Mouse (Mus musculus): ENCODE measurements around the gene Actn2. TPM values are rescaled to one million over a fixed set of nuclear protein-coding genes. Genes with fewer than 3 reads are reported as not detected.
A peak's percentile ranks its signal among the peaks of the same experiment; 100 is the strongest.

The Actn2 gene
- polyA plus RNA-seq, 1 experiment from 2014 or later = 3.8 TPM

GRCm38 (mm10) chr13:12274721-12275120 lies 65.8 kb downstream of the Actn2 start:
- no peak overlapping the region for H3K4me3 ChIP-seq (replicated peaks)
- no peaks in the 10 kb centered on the region for H3K36me3 ChIP-seq
- H3K27ac ChIP-seq = no peak overlapping the region
- no peak overlapping the region for H3K9ac ChIP-seq
- no peaks in the 10 kb centered on the region for H3K4me1 ChIP-seq (replicated peaks)
- H3K9me3 ChIP-seq = no peaks in the 10 kb centered on the region
- peak; percentile 70 for ATAC-seq
- H3K27me3 ChIP-seq (replicated peaks) = no peaks in the 10 kb centered on the region
- 80% methylated on average over 6 of the region's 6 CpGs for WGBS
- H3K4me2 ChIP-seq (replicated peaks) = no peak overlapping the region

DNA sequence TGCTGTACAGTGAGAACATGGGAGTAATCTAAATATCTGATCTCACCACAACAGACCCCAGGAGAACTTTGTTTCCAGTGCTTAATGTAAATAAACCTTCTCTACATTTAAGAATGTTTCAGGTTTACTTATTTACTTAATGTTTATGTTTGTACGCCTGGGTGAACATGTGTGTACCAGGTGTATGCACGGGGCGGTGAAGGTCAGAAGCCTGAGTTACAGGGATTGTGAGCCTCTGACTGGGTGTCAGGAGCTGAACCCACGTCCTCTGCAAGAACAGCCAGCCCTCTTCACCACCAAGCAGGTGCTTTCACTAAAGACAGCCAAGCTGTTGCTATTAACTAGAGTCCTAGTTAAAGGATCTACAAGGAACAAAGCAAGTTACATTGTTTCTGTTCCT lies 66.3 kb downstream of the Actn2 start:
- Histone ChIP-seq H3K27me3 (replicated peaks) (no peaks in the 10 kb centered on the region), H3K9me3 (no peaks in the 10 kb centered on the region), H3K4me3 (replicated peaks) (no peak overlapping the region), H3K36me3 (no peaks in the 10 kb centered on the region), H3K4me2 (replicated peaks) (no peak overlapping the region), H3K9ac (no peak overlapping the region), H3K4me1 (replicated peaks) (no peaks in the 10 kb centered on the region), H3K27ac (no peak overlapping the region)
- WGBS = 79% methylated on average over 4 of the region's 4 CpGs
- ATAC-seq = no peak

GRCm38 (mm10) chr13:12272953-12273352 lies 67.6 kb downstream of the Actn2 start:
- no peak for ATAC-seq

DNA sequence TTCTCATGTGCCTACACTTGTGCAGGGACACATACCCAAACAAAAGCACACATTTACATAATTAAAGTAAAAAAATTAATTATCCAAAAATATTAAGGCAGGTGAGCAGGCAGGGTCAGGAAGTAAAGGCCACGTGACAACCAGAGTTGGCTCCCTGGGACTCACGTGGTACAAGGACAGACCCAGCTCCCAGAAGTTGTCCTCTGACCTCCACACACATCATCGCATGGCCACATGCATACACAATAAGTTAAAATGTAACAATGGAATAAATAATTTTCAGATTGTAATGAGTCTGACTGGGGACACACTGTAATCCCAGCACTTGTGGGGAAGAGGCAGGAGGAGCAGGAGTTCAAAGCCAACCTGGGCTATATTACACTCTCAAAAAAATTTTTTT lies 72.6 kb downstream of the Actn2 start:
- no peaks in the 10 kb centered on the region for H3K36me3 ChIP-seq
- no peaks in the 10 kb centered on the region for H3K4me1 ChIP-seq (replicated peaks)
- ATAC-seq = no peak
- H3K9me3 ChIP-seq = no peaks in the 10 kb centered on the region
- no peaks in the 10 kb centered on the region for H3K27me3 ChIP-seq (replicated peaks)
- WGBS = 91% methylated on average over 3 of the region's 3 CpGs
- H3K9ac ChIP-seq = no peak overlapping the region
- H3K27ac ChIP-seq = no peak overlapping the region
- H3K4me3 ChIP-seq (replicated peaks) = no peak overlapping the region
- H3K4me2 ChIP-seq (replicated peaks) = no peak overlapping the region

More at GRCm38 (mm10) chr13:12272953-12273352, 67.6 kb downstream of the Actn2 start:
- H3K4me3 ChIP-seq (replicated peaks) = no peak overlapping the region
- no peak overlapping the region for H3K27ac ChIP-seq
- no peak overlapping the region for H3K9ac ChIP-seq
- H3K27me3 ChIP-seq (replicated peaks) = no peaks in the 10 kb centered on the region
- WGBS = 51% methylated on average over 3 of the region's 3 CpGs
- H3K4me1 ChIP-seq (replicated peaks) = no peaks in the 10 kb centered on the region
- no peaks in the 10 kb centered on the region for H3K36me3 ChIP-seq
- no peak overlapping the region for H3K4me2 ChIP-seq (replicated peaks)
- no peaks in the 10 kb centered on the region for H3K9me3 ChIP-seq

DNA sequence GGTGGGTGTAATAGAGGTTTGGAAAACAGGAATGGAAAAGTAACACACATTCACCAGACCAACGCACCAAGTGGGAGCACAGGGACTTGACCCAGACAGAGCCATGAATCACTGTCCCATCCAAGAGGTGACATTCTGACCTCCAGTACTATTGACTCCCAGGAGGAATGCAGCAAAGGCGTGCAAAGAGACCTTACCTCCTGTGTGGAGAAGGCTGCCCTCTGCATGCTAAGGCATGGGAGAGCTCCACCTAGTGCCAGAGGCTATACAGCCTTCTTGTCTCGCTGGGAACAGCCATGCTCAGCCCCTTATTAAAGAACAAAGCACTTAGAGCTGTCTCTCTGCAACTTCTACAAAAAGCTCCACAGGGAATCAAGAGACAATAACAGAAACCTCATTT lies 73.5 kb downstream of the Actn2 start:
- WGBS = 46% methylated on average over 3 of the region's 3 CpGs
- no peak overlapping the region for H3K27ac ChIP-seq
- no peak overlapping the region for H3K9ac ChIP-seq
- no peak overlapping the region for H3K4me3 ChIP-seq (replicated peaks)
- no peaks in the 10 kb centered on the region for H3K9me3 ChIP-seq
- no peaks in the 10 kb centered on the region for H3K36me3 ChIP-seq
- no peaks in the 10 kb centered on the region for H3K27me3 ChIP-seq (replicated peaks)
- H3K4me2 ChIP-seq (replicated peaks) = no peak overlapping the region
- no peak for ATAC-seq
- H3K4me1 ChIP-seq (replicated peaks) = no peaks in the 10 kb centered on the region

GRCm38 (mm10) chr13:12263996-12264395 lies 76.6 kb downstream of the Actn2 start:
- Histone ChIP-seq H3K4me3 (replicated peaks) (no peak overlapping the region), H3K9me3 (no peaks in the 10 kb centered on the region), H3K27ac (no peak overlapping the region), H3K9ac (no peak overlapping the region), H3K4me2 (replicated peaks) (no peak overlapping the region), H3K4me1 (replicated peaks) (no peaks in the 10 kb centered on the region), H3K36me3 (no peaks in the 10 kb centered on the region), H3K27me3 (replicated peaks) (no peaks in the 10 kb centered on the region)
- WGBS = 73% methylated on average over 6 of the region's 6 CpGs
- ATAC-seq = no peak

- ATAC-seq = no peak
- H3K4me2 ChIP-seq (replicated peaks) = no peak overlapping the region
- H3K27me3 ChIP-seq (replicated peaks) = no peaks in the 10 kb centered on the region
- H3K4me1 ChIP-seq (replicated peaks) = 0 out of 2 replicates have a peak, but pooled peaks cover 5% of the 10 kb centered on the region
- H3K4me3 ChIP-seq (replicated peaks) = no peak overlapping the region
- no peak overlapping the region for H3K9ac ChIP-seq
- H3K27ac ChIP-seq = no peak overlapping the region
- no peaks in the 10 kb centered on the region for H3K36me3 ChIP-seq
- no peaks in the 10 kb centered on the region for H3K9me3 ChIP-seq
Observed at GRCm38 (mm10) chr13:12261505-12261904, 79.1 kb downstream of the Actn2 start.

- Histone ChIP-seq H3K27me3 (replicated peaks) (no peaks in the 10 kb centered on the region), H3K4me3 (replicated peaks) (peak within 1 kb of the TSS; percentile 82), H3K4me2 (replicated peaks) (peak within 1 kb of the TSS; percentile 66), H3K9me3 (no peaks in the 10 kb centered on the region), H3K9ac (peak within 1 kb of the TSS; percentile 83), H3K36me3 (no peaks in the 10 kb centered on the region), H3K27ac (peak within 1 kb of the TSS; percentile 91), H3K4me1 (replicated peaks) (0 out of 2 replicates have a peak, but pooled peaks cover 10% of the 10 kb centered on the region)
- under 1% methylated on average over 69 of the region's 69 CpGs for WGBS
- ATAC-seq = peak; percentile 100
Observed at GRCm38 (mm10) chr13:12257391-12258380, 82.9 kb downstream of the Actn2 start, which contains the start of gene Mtr. Gene Mtr (minus strand): TSS chr13:12258113.

GRCm38 (mm10) chr13:12256871-12257390 lies 83.6 kb downstream of the Actn2 start:
- ATAC-seq = no peak
- 17% methylated on average over 10 of the region's 10 CpGs for WGBS
- peak overlapping the region; percentile 91; the same call in 1 of the 2 replicates for H3K27ac ChIP-seq

GRCm38 (mm10) chr13:12255911-12256705 lies 84.5 kb downstream of the Actn2 start:
- Histone ChIP-seq H3K4me3 (replicated peaks) (peak overlapping the region; percentile 82; the same call in 1 of the 2 replicates), H3K4me2 (replicated peaks) (peak overlapping the region; percentile 66), H3K9me3 (no peaks in the 10 kb centered on the region), H3K36me3 (no peaks in the 10 kb centered on the region), H3K9ac (no peak overlapping the region), H3K27ac (no peak overlapping the region), H3K4me1 (replicated peaks) (0 out of 2 replicates have a peak, but pooled peaks cover 10% of the 10 kb centered on the region), H3K27me3 (replicated peaks) (no peaks in the 10 kb centered on the region)
- no peak for ATAC-seq
- 68% methylated on average over 3 of the region's 3 CpGs for WGBS

More at GRCm38 (mm10) chr13:12256871-12257390, 83.6 kb downstream of the Actn2 start:
- H3K9me3 ChIP-seq = no peaks in the 10 kb centered on the region
- peak overlapping the region; percentile 82 for H3K4me3 ChIP-seq (replicated peaks)
- peak overlapping the region; percentile 66 for H3K4me2 ChIP-seq (replicated peaks)
- no peaks in the 10 kb centered on the region for H3K27me3 ChIP-seq (replicated peaks)
- H3K9ac ChIP-seq = peak overlapping the region; percentile 83
- H3K36me3 ChIP-seq = no peaks in the 10 kb centered on the region
- 0 out of 2 replicates have a peak, but pooled peaks cover 10% of the 10 kb centered on the region for H3K4me1 ChIP-seq (replicated peaks)

DNA sequence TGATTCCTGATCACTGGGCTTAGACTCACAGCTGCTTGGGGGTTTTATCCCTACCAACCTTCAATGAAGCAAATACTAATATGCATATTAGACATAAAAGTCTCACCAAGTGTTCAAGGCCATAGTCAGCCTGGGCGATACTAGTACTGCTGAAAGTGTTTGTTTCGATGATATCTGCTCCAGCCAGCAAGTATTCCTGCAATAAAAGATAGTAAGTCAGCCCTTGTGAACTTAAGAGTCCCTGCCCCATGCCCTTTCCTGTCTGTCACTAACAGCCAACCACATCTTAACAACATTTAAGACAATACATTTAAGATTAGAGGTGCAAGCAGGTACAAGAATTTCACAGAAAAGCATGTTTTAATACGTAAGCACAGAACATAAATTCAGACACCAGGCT lies 90.1 kb downstream of the Actn2 start:
- Histone ChIP-seq H3K36me3 (no peaks in the 10 kb centered on the region; the same call in 1 of the 2 replicates), H3K4me1 (replicated peaks) (no peaks in the 10 kb centered on the region), H3K9me3 (no peaks in the 10 kb centered on the region), H3K27me3 (replicated peaks) (no peaks in the 10 kb centered on the region), H3K4me3 (replicated peaks) (no peak overlapping the region), H3K9ac (no peak overlapping the region), H3K4me2 (replicated peaks) (no peak overlapping the region), H3K27ac (no peak overlapping the region)
- no peak for ATAC-seq
- 93% methylated on average over 3 of the region's 3 CpGs for WGBS
